Mouse (Mus musculus): ENCODE data around the gene Rbms2. TPM values are rescaled to one million over a fixed set of nuclear protein-coding genes. Genes with fewer than 3 reads are reported as not detected.

Gene Rbms2
- polyA plus RNA-seq, 1 experiment from 2014 or later = 17.9 TPM

DNA sequence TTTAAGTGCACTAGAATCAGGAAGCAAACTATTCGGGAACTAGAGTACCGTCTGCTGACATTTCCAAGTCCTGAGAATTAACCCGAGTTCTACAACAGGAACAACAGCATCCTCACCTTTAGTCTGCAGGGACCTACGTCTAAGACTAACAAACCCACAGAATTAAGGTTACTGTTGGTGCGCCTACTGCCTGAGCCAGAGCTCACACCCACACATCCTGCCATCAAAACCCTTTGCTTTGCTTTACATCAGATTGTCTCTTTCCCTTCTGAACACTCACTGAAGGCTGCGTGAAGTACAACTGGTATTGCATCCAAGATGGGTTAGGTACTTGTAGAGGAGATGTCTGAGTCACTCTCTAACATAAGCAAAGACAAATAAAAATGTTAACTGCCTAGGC, 44.7 kb downstream of the Rbms2 start:
- Histone ChIP-seq H3K27me3 (ENCODE audit: control insufficient read depth, insufficient read depth, low read length) (no peaks in the 10 kb centered on the region), H3K9me3 (ENCODE audit: control insufficient read depth, low read length) (no peaks in the 10 kb centered on the region), H3K4me2 (ENCODE audit: low read depth) (no peak overlapping the region), H3K36me3 (ENCODE audit: control insufficient read depth, insufficient read depth, low read length) (peaks cover 2% of the 10 kb centered on the region; the same call in 1 of the 2 replicates), H3K27ac (ENCODE audit: low read depth, low read length) (no peak overlapping the region), H3K4me1 (ENCODE audit: control insufficient read depth, insufficient read depth, low read length) (no peaks in the 10 kb centered on the region), H3K4me3 (ENCODE audit: low read depth, low read length) (no peak overlapping the region), H3K9ac (ENCODE audit: low read length) (no peak overlapping the region)
- no peak for DNase-seq (ENCODE audit: low spot score)
- 92% methylated on average over 6 of the region's 6 CpGs for WGBS
- ATAC-seq (ENCODE audit: insufficient read depth, low FRiP score, low TSS enrichment) = no peak

DNA sequence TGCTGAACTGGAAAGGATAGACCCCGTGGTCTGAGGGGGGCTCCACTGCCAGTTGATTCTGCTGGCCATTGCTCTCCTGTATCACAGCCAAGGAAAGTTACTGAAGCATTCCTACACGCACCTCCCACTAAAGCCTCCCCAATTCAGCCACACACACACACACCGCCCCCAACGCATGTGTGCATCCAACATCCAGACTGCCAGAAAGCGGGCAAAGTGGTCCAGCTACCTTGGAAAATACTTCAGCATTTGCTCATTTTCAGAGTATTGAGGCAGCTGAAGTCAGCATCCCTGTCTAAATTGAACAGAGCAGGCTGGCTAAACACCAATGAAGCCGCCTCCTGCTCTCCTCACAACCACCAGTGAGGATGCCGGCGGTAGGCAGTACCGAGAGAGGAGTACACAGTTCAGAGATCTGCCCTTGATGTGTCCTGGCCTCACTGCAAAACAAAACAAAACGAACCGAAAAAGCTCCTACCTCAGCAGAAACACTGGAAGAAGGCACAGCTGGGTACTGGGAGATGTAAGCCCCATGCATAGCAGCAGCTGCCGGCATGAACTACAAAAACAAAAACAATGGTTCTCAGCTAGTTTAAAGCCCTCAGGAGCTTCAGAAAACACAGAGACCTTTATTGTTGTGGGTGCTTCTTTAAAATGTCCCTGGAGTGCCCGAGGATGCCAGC, 46.3 kb downstream of the Rbms2 start:
- no peak overlapping the region for H3K4me3 ChIP-seq (ENCODE audit: low read depth, low read length)
- H3K27ac ChIP-seq (ENCODE audit: low read depth, low read length) = no peak overlapping the region
- ATAC-seq (ENCODE audit: insufficient read depth, low FRiP score, low TSS enrichment) (no peak), DNase-seq (ENCODE audit: low spot score) (no peak)
- no peaks in the 10 kb centered on the region for H3K27me3 ChIP-seq (ENCODE audit: control insufficient read depth, insufficient read depth, low read length)
- no peaks in the 10 kb centered on the region for H3K9me3 ChIP-seq (ENCODE audit: control insufficient read depth, low read length)
- peaks cover 5% of the 10 kb centered on the region for H3K36me3 ChIP-seq (ENCODE audit: control insufficient read depth, insufficient read depth, low read length)
- H3K4me1 ChIP-seq (ENCODE audit: control insufficient read depth, insufficient read depth, low read length) = no peaks in the 10 kb centered on the region
- 42% methylated on average over 13 of the region's 13 CpGs for WGBS
- H3K9ac ChIP-seq (ENCODE audit: low read length) = no peak overlapping the region
- no peak overlapping the region for H3K4me2 ChIP-seq (ENCODE audit: low read depth)

DNA sequence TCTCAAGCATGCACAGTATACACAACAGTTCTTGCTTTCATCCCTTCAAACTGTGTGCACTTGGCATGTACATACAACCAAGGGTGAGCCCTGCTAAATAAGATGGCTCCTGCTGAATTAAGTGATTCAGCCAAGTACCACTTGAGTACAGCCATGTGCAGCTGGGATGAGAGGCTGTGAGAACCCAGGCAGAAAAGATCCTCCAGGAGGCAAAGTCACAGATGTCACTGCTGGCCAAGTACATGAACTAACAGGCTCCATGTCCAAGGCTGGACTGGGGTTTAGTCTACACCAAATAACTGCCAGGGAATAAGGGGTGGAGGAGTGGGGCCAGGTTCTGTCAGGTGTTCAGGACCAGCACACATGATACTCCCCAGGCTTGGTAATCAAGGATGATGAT, 48.3 kb downstream of the Rbms2 start:
- Histone ChIP-seq H3K27me3 (ENCODE audit: control insufficient read depth, insufficient read depth, low read length) (no peaks in the 10 kb centered on the region), H3K4me2 (ENCODE audit: low read depth) (no peak overlapping the region), H3K9me3 (ENCODE audit: control insufficient read depth, low read length) (no peaks in the 10 kb centered on the region), H3K27ac (ENCODE audit: low read depth, low read length) (no peak overlapping the region), H3K36me3 (ENCODE audit: control insufficient read depth, insufficient read depth, low read length) (peaks cover 9% of the 10 kb centered on the region), H3K4me3 (ENCODE audit: low read depth, low read length) (no peak overlapping the region), H3K4me1 (ENCODE audit: control insufficient read depth, insufficient read depth, low read length) (no peaks in the 10 kb centered on the region), H3K9ac (ENCODE audit: low read length) (no peak overlapping the region)
- DNase-seq (ENCODE audit: low spot score) (no peak), ATAC-seq (ENCODE audit: insufficient read depth, low FRiP score, low TSS enrichment) (no peak)

DNA sequence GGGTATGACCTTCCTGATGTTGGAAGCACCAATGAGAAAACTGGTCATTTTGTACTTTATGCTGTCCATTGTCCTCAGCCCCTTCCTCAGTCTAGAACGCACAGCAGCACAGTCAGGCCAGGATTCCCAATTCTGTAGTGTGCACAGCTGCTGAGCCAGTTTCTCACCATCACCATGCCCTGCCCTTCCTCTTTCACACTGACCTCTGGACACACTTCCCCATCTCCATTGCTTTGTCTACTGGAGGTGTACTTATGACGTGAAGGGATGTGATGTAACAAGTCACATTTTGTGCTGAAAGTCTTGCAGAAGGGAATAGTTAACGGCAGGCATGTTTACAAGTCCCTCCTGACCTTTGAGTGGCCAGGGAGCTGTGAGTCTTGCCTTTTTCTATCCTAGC, 48.8 kb downstream of the Rbms2 start:
- 81% methylated on average over 3 of the region's 3 CpGs for WGBS
- Histone ChIP-seq H3K36me3 (ENCODE audit: control insufficient read depth, insufficient read depth, low read length) (peaks cover 12% of the 10 kb centered on the region), H3K9me3 (ENCODE audit: control insufficient read depth, low read length) (no peaks in the 10 kb centered on the region), H3K4me1 (ENCODE audit: control insufficient read depth, insufficient read depth, low read length) (no peaks in the 10 kb centered on the region), H3K27ac (ENCODE audit: low read depth, low read length) (no peak overlapping the region), H3K4me3 (ENCODE audit: low read depth, low read length) (no peak overlapping the region), H3K4me2 (ENCODE audit: low read depth) (no peak overlapping the region), H3K27me3 (ENCODE audit: control insufficient read depth, insufficient read depth, low read length) (no peaks in the 10 kb centered on the region), H3K9ac (ENCODE audit: low read length) (no peak overlapping the region)
- ATAC-seq (ENCODE audit: insufficient read depth, low FRiP score, low TSS enrichment) = no peak
- DNase-seq (ENCODE audit: low spot score) = no peak

DNA sequence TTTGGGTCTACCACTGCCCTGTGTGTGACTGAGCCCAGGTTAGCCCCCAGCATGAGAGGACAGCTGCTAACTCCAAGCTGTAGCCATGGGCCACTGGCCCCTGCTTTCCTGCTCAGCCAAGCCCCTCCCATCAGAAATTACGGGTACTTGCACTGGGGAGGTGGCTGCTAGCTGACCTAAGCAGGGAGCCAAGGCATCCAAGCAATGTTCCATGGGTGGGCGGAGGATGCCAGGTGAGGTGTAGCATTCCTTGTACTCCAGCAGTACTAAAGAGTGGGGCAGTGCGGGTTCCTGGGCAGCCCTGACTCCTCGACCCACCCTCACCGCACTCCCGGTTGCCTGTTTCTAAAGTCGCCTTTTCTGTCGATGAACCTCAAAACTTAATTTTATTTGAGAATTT, 52.0 kb downstream of the Rbms2 start:
- no peaks in the 10 kb centered on the region for H3K4me1 ChIP-seq (ENCODE audit: control insufficient read depth, insufficient read depth, low read length)
- H3K4me3 ChIP-seq (ENCODE audit: low read depth, low read length) = no peak overlapping the region
- H3K27ac ChIP-seq (ENCODE audit: low read depth, low read length) = no peak overlapping the region
- WGBS = 91% methylated on average over 8 of the region's 8 CpGs
- H3K4me2 ChIP-seq (ENCODE audit: low read depth) = no peak overlapping the region
- peaks cover 36% of the 10 kb centered on the region for H3K36me3 ChIP-seq (ENCODE audit: control insufficient read depth, insufficient read depth, low read length)
- H3K9ac ChIP-seq (ENCODE audit: low read length) = no peak overlapping the region
- no peaks in the 10 kb centered on the region for H3K27me3 ChIP-seq (ENCODE audit: control insufficient read depth, insufficient read depth, low read length)
- ATAC-seq (ENCODE audit: insufficient read depth, low FRiP score, low TSS enrichment) = no peak
- H3K9me3 ChIP-seq (ENCODE audit: control insufficient read depth, low read length) = no peaks in the 10 kb centered on the region
- no peak for DNase-seq (ENCODE audit: low spot score)

DNA sequence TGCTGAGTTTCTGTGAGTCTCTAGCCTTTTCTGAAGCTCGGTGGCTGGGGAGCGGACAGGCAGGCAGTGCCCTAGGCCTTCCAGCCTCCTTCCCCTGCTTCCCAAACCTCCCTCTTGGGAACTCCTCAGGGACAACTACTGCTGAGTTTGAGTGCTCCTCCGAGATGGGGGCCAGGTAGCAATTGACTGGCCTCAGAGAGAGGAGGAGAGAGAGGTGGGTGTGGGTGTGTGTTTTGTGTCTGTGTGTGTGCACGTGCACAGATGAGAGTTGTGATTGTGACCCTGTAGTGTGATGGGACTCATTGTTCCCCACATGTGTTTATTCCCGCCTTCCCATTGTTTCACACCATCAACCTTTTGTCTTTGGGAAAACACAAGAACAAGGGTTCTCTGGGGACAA, 52.6 kb downstream of the Rbms2 start:
- H3K4me3 ChIP-seq (ENCODE audit: low read depth, low read length) = no peak overlapping the region
- H3K27me3 ChIP-seq (ENCODE audit: control insufficient read depth, insufficient read depth, low read length) = no peaks in the 10 kb centered on the region
- no peak overlapping the region for H3K9ac ChIP-seq (ENCODE audit: low read length)
- no peak overlapping the region for H3K4me2 ChIP-seq (ENCODE audit: low read depth)
- ATAC-seq (ENCODE audit: insufficient read depth, low FRiP score, low TSS enrichment) (no peak), DNase-seq (ENCODE audit: low spot score) (no peak)
- H3K9me3 ChIP-seq (ENCODE audit: control insufficient read depth, low read length) = no peaks in the 10 kb centered on the region
- 72% methylated on average over 5 of the region's 5 CpGs for whole genome bisulfite sequencing
- H3K27ac ChIP-seq (ENCODE audit: low read depth, low read length) = no peak overlapping the region
- peaks cover 40% of the 10 kb centered on the region for H3K36me3 ChIP-seq (ENCODE audit: control insufficient read depth, insufficient read depth, low read length)
- H3K4me1 ChIP-seq (ENCODE audit: control insufficient read depth, insufficient read depth, low read length) = no peaks in the 10 kb centered on the region

- ATAC-seq (ENCODE audit: insufficient read depth, low FRiP score, low TSS enrichment) (no peak), DNase-seq (ENCODE audit: low spot score) (no peak)
- no peaks in the 10 kb centered on the region for H3K27me3 ChIP-seq (ENCODE audit: control insufficient read depth, insufficient read depth, low read length)
- no peak overlapping the region for H3K27ac ChIP-seq (ENCODE audit: low read depth, low read length)
- no peak overlapping the region for H3K9ac ChIP-seq (ENCODE audit: low read length)
- no peak overlapping the region for H3K4me2 ChIP-seq (ENCODE audit: low read depth)
- 95% methylated on average over 14 of the region's 14 CpGs for WGBS
- no peaks in the 10 kb centered on the region for H3K9me3 ChIP-seq (ENCODE audit: control insufficient read depth, low read length)
- peaks cover 50% of the 10 kb centered on the region for H3K36me3 ChIP-seq (ENCODE audit: control insufficient read depth, insufficient read depth, low read length)
- no peak overlapping the region for H3K4me3 ChIP-seq (ENCODE audit: low read depth, low read length)
- H3K4me1 ChIP-seq (ENCODE audit: control insufficient read depth, insufficient read depth, low read length) = no peaks in the 10 kb centered on the region
Measured at GRCm38 (mm10) chr10:128125951-128126350, 54.1 kb downstream of the Rbms2 start.

DNA sequence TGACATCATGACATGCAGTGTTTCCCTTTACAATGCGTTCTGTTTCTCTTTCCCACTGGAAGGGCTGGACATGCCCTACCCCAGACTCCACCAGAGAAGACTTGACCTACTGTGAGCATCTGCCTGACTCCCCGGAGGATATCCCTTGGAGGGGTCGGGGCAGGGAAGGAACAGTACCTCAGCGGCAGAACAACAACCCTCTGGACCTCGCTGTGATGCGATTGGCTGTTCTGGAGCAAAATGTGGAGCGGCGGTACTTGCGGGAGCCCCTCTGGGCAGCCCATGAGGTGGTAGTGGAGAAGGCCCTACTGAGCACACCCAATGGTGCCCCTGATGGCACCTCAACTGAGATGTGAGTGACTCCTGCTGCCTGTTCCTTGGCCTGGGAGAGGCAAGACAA, 55.3 kb downstream of the Rbms2 start:
- ATAC-seq (ENCODE audit: insufficient read depth, low FRiP score, low TSS enrichment) (no peak), DNase-seq (ENCODE audit: low spot score) (no peak)
- peaks cover 52% of the 10 kb centered on the region for H3K36me3 ChIP-seq (ENCODE audit: control insufficient read depth, insufficient read depth, low read length)
- no peak overlapping the region for H3K4me3 ChIP-seq (ENCODE audit: low read depth, low read length)
- H3K9ac ChIP-seq (ENCODE audit: low read length) = no peak overlapping the region
- no peaks in the 10 kb centered on the region for H3K27me3 ChIP-seq (ENCODE audit: control insufficient read depth, insufficient read depth, low read length)
- WGBS = 94% methylated on average over 9 of the region's 9 CpGs
- H3K9me3 ChIP-seq (ENCODE audit: control insufficient read depth, low read length) = no peaks in the 10 kb centered on the region
- H3K27ac ChIP-seq (ENCODE audit: low read depth, low read length) = no peak overlapping the region
- no peak overlapping the region for H3K4me2 ChIP-seq (ENCODE audit: low read depth)
- no peaks in the 10 kb centered on the region for H3K4me1 ChIP-seq (ENCODE audit: control insufficient read depth, insufficient read depth, low read length)

- H3K36me3 ChIP-seq (ENCODE audit: control insufficient read depth, insufficient read depth, low read length) = peaks cover 56% of the 10 kb centered on the region
- WGBS = 93% methylated on average over 7 of the region's 7 CpGs
- ATAC-seq (ENCODE audit: insufficient read depth, low FRiP score, low TSS enrichment) = no peak
Measured at GRCm38 (mm10) chr10:128123833-128124232, 56.3 kb downstream of the Rbms2 start.

More at GRCm38 (mm10) chr10:128123833-128124232, 56.3 kb downstream of the Rbms2 start:
- no peak overlapping the region for H3K4me3 ChIP-seq (ENCODE audit: low read depth, low read length)
- no peak overlapping the region for H3K27ac ChIP-seq (ENCODE audit: low read depth, low read length)
- no peak for DNase-seq (ENCODE audit: low spot score)
- H3K9me3 ChIP-seq (ENCODE audit: control insufficient read depth, low read length) = no peaks in the 10 kb centered on the region
- H3K4me1 ChIP-seq (ENCODE audit: control insufficient read depth, insufficient read depth, low read length) = no peaks in the 10 kb centered on the region
- H3K27me3 ChIP-seq (ENCODE audit: control insufficient read depth, insufficient read depth, low read length) = no peaks in the 10 kb centered on the region
- H3K4me2 ChIP-seq (ENCODE audit: low read depth) = no peak overlapping the region
- H3K9ac ChIP-seq (ENCODE audit: low read length) = no peak overlapping the region
